Comparison of ENCODE assay signal across 19 mouse cellular contexts in the genomic region with DNA sequence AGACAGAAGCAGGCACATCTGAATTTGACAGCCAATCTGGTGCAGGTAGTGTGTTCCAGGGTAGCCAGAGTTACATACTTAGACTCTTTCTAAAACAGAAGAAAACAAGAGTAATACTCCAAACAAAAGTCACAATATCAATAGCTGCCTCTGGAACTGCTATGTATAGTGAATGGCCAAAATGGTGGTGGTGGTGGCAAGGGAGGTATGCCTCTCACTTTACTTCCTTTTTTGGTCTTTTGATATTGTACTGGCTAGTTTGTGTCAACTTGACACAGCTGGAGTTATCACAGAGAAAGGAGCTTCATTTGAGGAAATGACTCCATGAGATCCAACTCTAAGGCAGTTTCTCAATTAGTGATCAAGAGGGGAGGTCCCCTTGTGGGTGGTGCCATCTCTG.
"Had no signal": no experiment of that assay in that cellular context is flagged by ENCODE, and none has a peak within 500 bp of the region (broad histone marks: within the 10 kb centered on the region; RNA-seq: fewer than 3 reads in every experiment).

No protein-coding gene starts in this region.

- ATAC-seq: forebrain, embryonic 13.5 days; forebrain, embryonic 14.5 days; forebrain, embryonic 15.5 days; forebrain, embryonic 16.5 days; forebrain, postnatal 0 days had no signal

- DNase-seq: cerebellum, adult 9-10 months; cerebellum, adult 9-11 months; cerebellum, postnatal 10 days; cerebellum, postnatal 14 days; cerebellum, postnatal 25 days; cerebellum, postnatal 36 days; embryo, embryonic 11 days; forebrain, postnatal 0 days; gastrocnemius, adult 2 months; gastrocnemius, postnatal 10 days; gastrocnemius, postnatal 14 days; gastrocnemius, postnatal 25 days; gastrocnemius, postnatal 36 days; heart, adult 18-20 months; heart, adult 2 months had no signal
